Comparison of ENCODE assay signal across 8 mouse cellular contexts in the genomic region with DNA sequence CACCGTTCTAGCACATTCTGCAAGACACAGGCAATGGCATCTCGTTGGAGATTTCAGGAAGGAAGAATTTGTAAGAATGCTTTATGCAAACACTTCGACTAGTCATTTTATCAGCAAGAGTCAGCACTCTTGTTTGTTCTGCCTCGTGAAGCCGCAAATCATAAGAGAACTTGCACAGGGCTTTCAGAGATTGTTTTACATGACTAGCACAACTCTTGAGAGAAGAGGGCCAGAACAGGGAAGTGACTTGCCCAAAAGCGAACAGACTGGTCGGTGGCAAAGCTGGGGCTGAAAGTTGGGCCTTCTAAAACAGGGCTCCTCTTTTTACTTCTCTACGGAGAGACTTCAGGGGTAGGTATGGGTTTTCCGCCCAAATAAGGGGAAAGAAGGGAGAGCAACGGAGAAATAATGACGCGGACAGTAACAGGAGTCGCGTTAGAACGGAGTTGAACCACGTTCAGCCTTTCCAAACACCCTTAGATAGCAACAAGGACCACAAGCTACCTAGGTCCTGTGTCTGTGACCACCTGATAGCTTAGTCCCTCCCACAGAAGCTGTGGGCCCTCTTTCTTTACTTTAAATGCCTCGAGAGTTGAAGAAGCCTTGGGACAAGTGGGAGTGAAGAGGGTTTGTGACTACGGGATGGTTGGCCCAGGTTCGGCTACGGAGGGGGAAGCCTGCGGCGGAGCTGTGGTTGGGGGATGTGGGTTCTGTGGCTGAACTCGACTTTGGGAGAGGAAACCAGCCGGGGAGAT. TPM values are rescaled to one million over a fixed set of nuclear protein-coding genes. Genes with fewer than 3 reads are reported as not detected.
DNase-seq lines count a peak whose midpoint lies in the region; ATAC-seq lines count a peak whose summit lies in the region.

No protein-coding gene starts in this region.

- peak overlapping the region; percentile 86 for H3K4me3 ChIP-seq in erythroblast, embryonic 14.5 days (replicated peaks)
- peak overlapping the region; percentile 90 for H3K4me3 ChIP-seq in limb, embryonic 11.5 days (ENCODE audit: low read depth, low read length)

- peaks cover 23% of the 10 kb centered on the region for H3K36me3 ChIP-seq in erythroblast, embryonic 14.5 days (ENCODE audit: control insufficient read depth)
- H3K36me3 ChIP-seq in limb, embryonic 11.5 days (ENCODE audit: control insufficient read depth, insufficient read depth, low read length), result peaks cover 8% of the 10 kb centered on the region; the same call in 1 of the 2 replicates

- H3K4me1 ChIP-seq in erythroblast, embryonic 14.5 days (ENCODE audit: control insufficient read depth), result peaks cover 34% of the 10 kb centered on the region
- H3K4me1 ChIP-seq in limb, embryonic 11.5 days (ENCODE audit: control insufficient read depth, insufficient read depth, low read length), result peaks cover 8% of the 10 kb centered on the region

- H3K9ac ChIP-seq in limb, embryonic 11.5 days (ENCODE audit: low read length), result peak overlapping the region; percentile 0; the same call in 1 of the 2 replicates

- H3K4me2 ChIP-seq in limb, embryonic 11.5 days (ENCODE audit: low read depth, severe bottlenecking), result peak overlapping the region; percentile 65

- H3K9me3 ChIP-seq in erythroblast, embryonic 14.5 days (ENCODE audit: control insufficient read depth, low read length), result no peaks in the 10 kb centered on the region
- no peaks in the 10 kb centered on the region for H3K9me3 ChIP-seq in limb, embryonic 11.5 days (ENCODE audit: control insufficient read depth, low read length)

- peak; percentile 22 for DNase-seq in urinary bladder, postnatal 25 days (ENCODE audit: low spot score)
- DNase-seq in urinary bladder, postnatal 10 days (ENCODE audit: low spot score), result no peak
- DNase-seq in limb, embryonic 11.5 days (ENCODE audit: low spot score), result no peak
- peak; percentile 10 for DNase-seq in mesoderm, embryonic 11.5 days (ENCODE audit: low read depth, low spot score)
- no peak for DNase-seq in layer of hippocampus, postnatal 36 days
- DNase-seq in c-Kit-positive CD71-positive TER-119-positive erythroid progenitor cells, embryonic 14.5 days (ENCODE audit: low spot score), result no peak
- no peak for DNase-seq in ovary, adult 18-20 months (ENCODE audit: low spot score)

- 12% methylated on average over 24 of the region's 24 CpGs for WGBS in limb, embryonic 11.5 days

- H3K27me3 ChIP-seq in erythroblast, embryonic 14.5 days (ENCODE audit: control insufficient read depth), result peaks cover 41% of the 10 kb centered on the region
- no peaks in the 10 kb centered on the region for H3K27me3 ChIP-seq in limb, embryonic 11.5 days (ENCODE audit: control insufficient read depth, insufficient read depth, low read length)

- peak; percentile 52; the same call in 1 of the 2 replicates for ATAC-seq in limb, embryonic 11.5 days (ENCODE audit: insufficient number of reproducible peaks, low FRiP score, low TSS enrichment, low read depth)

- no peak overlapping the region for H3K27ac ChIP-seq in limb, embryonic 11.5 days (replicated peaks; ENCODE audit: low read depth, low read length)

RNA-seq across cellular contexts. Expression of a gene that starts 0.6 kb away (rescaled TPM):
- 2.2 and 2.5 TPM in 2 replicates for polyA plus RNA-seq in erythroblast, embryonic 14.5 days (2012)
- polyA plus RNA-seq in limb, embryonic 11.5 days (2014; fragmentation: Nextera tagmentation; extraction: Ambion mirVana), result 44.4 and 45.3 TPM in 2 replicates
- total RNA-seq in layer of hippocampus, postnatal 36 days (2021), result 10 to 100 TPM; 44.6 to 46.8 TPM

RNA-seq across cellular contexts. Expression of a gene that starts 11.7 kb away (rescaled TPM):
- 0.78 and 0.93 TPM in 2 replicates for polyA plus RNA-seq in erythroblast, embryonic 14.5 days (2012)
- 171 and 174 TPM in 2 replicates for polyA plus RNA-seq in limb, embryonic 11.5 days (2014; fragmentation: Nextera tagmentation; extraction: Ambion mirVana)
- total RNA-seq in layer of hippocampus, postnatal 36 days (2021), result 10 to 100 TPM; 93.2 to 94.0 TPM

RNA-seq across cellular contexts. Expression of a gene that starts 32.8 kb away (rescaled TPM):
- polyA plus RNA-seq in erythroblast, embryonic 14.5 days (2012), result 1.3 TPM in 2 replicates
- 6.4 and 7.8 TPM in 2 replicates for polyA plus RNA-seq in limb, embryonic 11.5 days (2014; fragmentation: Nextera tagmentation; extraction: Ambion mirVana)
- 10 to 100 TPM; 37.4 to 40.3 TPM for total RNA-seq in layer of hippocampus, postnatal 36 days (2021)

Comparison
In these comparisons a context has a peak if more than half of its experiments do, and no peak if none do; other contexts are left out.
1. DNase-seq: peak in urinary bladder, postnatal 25 days (single experiment) and mesoderm, embryonic 11.5 days (single experiment); none in urinary bladder, postnatal 10 days (single experiment), limb, embryonic 11.5 days (single experiment), layer of hippocampus, postnatal 36 days (0 of 2), c-Kit-positive CD71-positive TER-119-positive erythroid progenitor cells, embryonic 14.5 days (single experiment) and ovary, adult 18-20 months (single experiment).
2. RNA of a gene that starts 0.6 kb away (polyA plus RNA-seq): 44.4 to 45.3 TPM in limb, embryonic 11.5 days; 2.2 to 2.5 TPM in erythroblast, embryonic 14.5 days; every median in the first group is over 10 times any median in the second.
3. RNA of a gene that starts 11.7 kb away (polyA plus RNA-seq): 171 to 174 TPM in limb, embryonic 11.5 days; 0.78 to 0.93 TPM in erythroblast, embryonic 14.5 days; every median in the first group is over 10 times any median in the second.